ENCODE assay signal across 20 mouse cellular contexts in the genomic region with DNA sequence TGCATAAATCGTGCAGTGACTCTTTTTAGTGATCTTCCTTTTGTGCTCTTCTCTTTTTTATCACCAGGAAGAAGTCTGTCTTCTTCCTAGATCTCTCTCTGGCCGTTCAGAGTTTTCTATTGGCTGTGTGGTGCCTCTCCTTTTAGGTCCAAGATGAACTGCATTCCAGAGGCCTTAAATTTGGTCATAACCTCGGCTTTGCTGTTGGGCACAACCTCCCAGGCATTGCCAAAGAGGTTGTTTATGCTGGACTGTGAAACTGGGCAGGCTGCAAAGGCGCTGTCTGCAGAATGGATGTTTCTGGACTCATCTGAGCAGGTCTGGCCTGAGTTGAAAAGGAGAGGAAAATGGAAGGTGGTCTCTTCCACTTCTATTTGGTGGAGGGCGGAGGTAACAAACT.
A peak's percentile ranks its signal among the peaks of the same experiment; 100 is the strongest.
DNase-seq lines count a peak whose midpoint lies in the region; ATAC-seq and TF ChIP-seq lines count a peak whose summit lies in the region.
"Had no signal": no experiment of that assay in that cellular context is flagged by ENCODE, and none has a peak within 500 bp of the region (broad histone marks: within the 10 kb centered on the region; RNA-seq: fewer than 3 reads in every experiment).

No protein-coding gene starts in this region.

- TF ChIP-seq CTCF in layer of hippocampus, adult 2 months (conservative IDR thresholded peaks at IDR 0.05) = no peak

- intact Hi-C loops in heart, postnatal 10 days (cut with DNase I) = no loop called here

- H3K4me3 ChIP-seq in heart, embryonic 15.5 days = no peak overlapping the region
- no peak overlapping the region for H3K4me3 ChIP-seq in layer of hippocampus, adult 2 months
- H3K4me3 ChIP-seq: left cerebral cortex, adult 2 months; neural tube, embryonic 13.5 days had no signal

- ATAC-seq in heart, embryonic 15.5 days (replicated peaks; ENCODE audit: insufficient number of reproducible peaks, insufficient read depth, low FRiP score, low read depth) = no peak
- ATAC-seq: activated CD4-positive, CD25-positive, alpha-beta regulatory T cell, adult 4 months; Patski had no signal

- H3K27me3 ChIP-seq in heart, embryonic 15.5 days = no peaks in the 10 kb centered on the region
- H3K27me3 ChIP-seq: neural tube, embryonic 13.5 days; Patski had no signal

- H3K36me3 ChIP-seq in heart, embryonic 15.5 days = peaks cover 28% of the 10 kb centered on the region; the same call in 1 of the 2 replicates

- H3K27ac ChIP-seq in heart, embryonic 15.5 days = peak overlapping the region; percentile 62
- H3K27ac ChIP-seq in layer of hippocampus, adult 2 months = peak overlapping the region; percentile 28; the same call in 1 of the 2 replicates
- H3K27ac ChIP-seq: kidney, postnatal 0 days; left cerebral cortex, adult 2 months; macrophage had no signal

- 69% methylated on average over 5 of the region's 5 CpGs for WGBS in heart, embryonic 15.5 days

- H3K9me3 ChIP-seq in heart, embryonic 15.5 days (replicated peaks) = no peaks in the 10 kb centered on the region
- H3K9me3 ChIP-seq: neural tube, embryonic 13.5 days had no signal

- H3K9ac ChIP-seq in heart, embryonic 15.5 days = no peak overlapping the region
- H3K9ac ChIP-seq: neural tube, embryonic 13.5 days had no signal

- peaks cover 28% of the 10 kb centered on the region for H3K4me1 ChIP-seq in heart, embryonic 15.5 days (replicated peaks)

- DNase-seq in heart, postnatal 10 days = no peak
- no peak for DNase-seq in layer of hippocampus, adult 2 months (ENCODE audit: low spot score in 2 of 2)
- no peak for DNase-seq in layer of hippocampus, postnatal 36 days
- DNase-seq in lung, postnatal 10 days = peak; percentile 66
- DNase-seq in lung, postnatal 25 days (ENCODE audit: low spot score) = no peak
- no peak for DNase-seq in urinary bladder, postnatal 36 days (ENCODE audit: low spot score in 2 of 2)
- DNase-seq in thymus, postnatal 0 days (ENCODE audit: low spot score) = no peak
- DNase-seq: adrenal gland, postnatal 25 days; cerebellum, adult 8-10 months; heart, postnatal 36 days; spleen, adult 18-20 months; thymus, postnatal 14 days had no signal

- H3K4me2 ChIP-seq in heart, embryonic 15.5 days = no peak overlapping the region
- H3K4me2 ChIP-seq: midbrain, embryonic 11.5 days; neural tube, embryonic 13.5 days had no signal
